Mouse (Mus musculus) ES-Bruce4 (cell line): ENCODE measurements at regions not wholly inside any gene's neighbourhood (a gene's known extent, or its start where the extent isn't known, plus 50 kb on each side); places are given as distances from the start of the nearest gene placed in this dataset.

Experiments used
- CTCF ChIP-seq: IDR thresholded peaks from one replicate; pipeline ENCODE4 v1.8.1; 2011; ENCODE audit warnings: low read depth, low read length
- EP300 ChIP-seq: IDR thresholded peaks from 2 replicates; pipeline ENCODE4 v1.6.1; 2011; ENCODE audit warnings: low read depth, low read length; ENCODE audit not compliant: insufficient read depth
- POLR2A ChIP-seq: IDR thresholded peaks from one replicate; pipeline ENCODE4 v1.8.1; 2011; ENCODE audit warnings: low read length; ENCODE audit not compliant: insufficient read depth

GRCm38 (mm10) chr7:135790167-135790566 is 74.0 kb upstream of the Mki67 start:
- TF ChIP-seq CTCF (no peak), POLR2A (no peak), EP300 (no peak)
